8 mouse cellular contexts compared by ENCODE assay signal in the genomic region with DNA sequence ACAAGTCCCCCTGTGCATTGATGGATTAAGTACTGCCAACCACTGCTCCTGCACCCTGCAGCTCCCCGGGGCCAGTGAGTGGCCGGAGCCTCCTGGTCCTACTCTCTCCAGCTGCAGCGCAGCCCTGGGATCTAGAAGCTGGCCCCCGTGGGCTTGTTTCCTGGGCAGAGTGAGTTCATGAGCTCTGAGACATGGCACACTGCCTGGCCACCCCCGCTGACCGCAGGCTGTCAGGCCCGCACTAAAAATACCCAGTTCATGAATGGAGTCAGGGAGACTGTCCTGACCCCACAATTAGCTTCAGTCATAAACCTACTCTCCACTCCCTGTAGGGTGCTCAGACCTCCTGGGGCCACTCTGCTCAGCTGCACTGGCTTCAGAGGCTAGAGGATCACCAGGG.
DNase-seq lines count a peak whose midpoint lies in the region; ATAC-seq and TF ChIP-seq lines count a peak whose summit lies in the region.

No protein-coding gene starts in this region.

- H3K27ac ChIP-seq in spleen, adult 2 months (ENCODE audit: insufficient read depth, low read length): peak overlapping the region; percentile 5; the same call in 1 of the 2 replicates
- peak overlapping the region; percentile 89 for H3K27ac ChIP-seq in kidney, embryonic 15.5 days

- no peaks in the 10 kb centered on the region for H3K9me3 ChIP-seq in kidney, embryonic 15.5 days (replicated peaks)

- H3K9ac ChIP-seq in kidney, embryonic 15.5 days: no peak overlapping the region

- no peak for ATAC-seq in kidney, embryonic 15.5 days (replicated peaks; ENCODE audit: low FRiP score)
- ATAC-seq in erythroblast, adult 5-6 weeks (replicated peaks; ENCODE audit: low FRiP score, poor library complexity, severe bottlenecking): no peak

- no peaks in the 10 kb centered on the region for H3K36me3 ChIP-seq in spleen, adult 2 months (ENCODE audit: control insufficient read depth, insufficient read depth, low read length)
- H3K36me3 ChIP-seq in kidney, embryonic 15.5 days: no peaks in the 10 kb centered on the region

- TF ChIP-seq CTCF in spleen, adult 2 months (IDR thresholded peaks at IDR 0.05; ENCODE audit: extremely low read depth, insufficient read depth, insufficient read length, insufficient replicate concordance): no peak

- peaks cover 12% of the 10 kb centered on the region for H3K4me1 ChIP-seq in spleen, adult 2 months (ENCODE audit: control insufficient read depth, insufficient read depth, insufficient read length)
- peaks cover 73% of the 10 kb centered on the region for H3K4me1 ChIP-seq in kidney, embryonic 15.5 days

- 87% methylated on average over 7 of the region's 7 CpGs for WGBS in spleen, adult 2 months
- 49% methylated on average over 7 of the region's 7 CpGs for WGBS in kidney, embryonic 15.5 days

- DNase-seq in adrenal gland, postnatal 14 days: peak; percentile 52
- DNase-seq in adrenal gland, postnatal 4 days (ENCODE audit: low spot score in 2 of 2): no peak
- DNase-seq in spleen, adult 2 months (ENCODE audit: low read depth in 1 of 2, low spot score in 2 of 2): no peak
- DNase-seq in spleen, postnatal 14 days (ENCODE audit: low spot score in 2 of 2): no peak
- no peak for DNase-seq in yolk sac, embryonic 10.5 days (ENCODE audit: low spot score)
- DNase-seq in embryo, embryonic 9.5 days (ENCODE audit: extremely low spot score): no peak

- no peaks in the 10 kb centered on the region for H3K27me3 ChIP-seq in spleen, adult 2 months (ENCODE audit: control insufficient read depth, insufficient read depth, low read length)
- no peaks in the 10 kb centered on the region for H3K27me3 ChIP-seq in kidney, embryonic 15.5 days

- TF ChIP-seq POLR2A in spleen, adult 2 months (IDR thresholded peaks at IDR 0.05; ENCODE audit: low read depth, low read length): no peak

- no peak overlapping the region for H3K4me2 ChIP-seq in kidney, embryonic 15.5 days

- no peak overlapping the region for H3K4me3 ChIP-seq in spleen, adult 2 months (ENCODE audit: extremely low read depth, insufficient read depth, insufficient read length)
- no peak overlapping the region for H3K4me3 ChIP-seq in kidney, embryonic 15.5 days (replicated peaks)
